Mouse (Mus musculus): Measurements from ENCODE around the gene Cenpp. TPM values are rescaled to one million over a fixed set of nuclear protein-coding genes. Genes with fewer than 3 reads are reported as not detected.

The Cenpp gene
- polyA plus RNA-seq, 1 experiment from 2014 or later = 25.8 TPM

DNA sequence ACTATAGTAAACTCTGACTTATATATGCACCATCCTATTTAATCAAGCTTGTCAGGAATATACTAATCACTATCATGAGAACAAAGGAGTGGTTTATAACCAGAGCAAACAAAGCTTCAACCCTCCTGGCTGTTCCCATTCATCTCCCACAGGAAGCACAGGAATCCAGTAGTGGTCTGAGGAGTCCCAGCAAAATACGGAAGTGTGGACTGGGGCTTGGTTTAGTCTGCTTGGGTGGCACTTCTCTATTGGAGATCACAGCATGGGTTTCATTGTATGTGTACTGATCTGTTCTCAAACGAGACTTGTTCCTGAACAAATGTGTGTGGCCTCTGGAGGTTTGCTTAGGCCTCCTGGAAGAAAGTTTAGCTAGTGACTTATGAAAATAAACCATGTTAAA, 133.8 kb downstream of the Cenpp start:
- ATAC-seq (ENCODE audit: insufficient read depth, low FRiP score, low TSS enrichment) (no peak), DNase-seq (ENCODE audit: low spot score) (no peak)
- WGBS = 36% methylated on average over 2 of the region's 2 CpGs
- no peaks in the 10 kb centered on the region for H3K27me3 ChIP-seq (ENCODE audit: control insufficient read depth, insufficient read depth, low read length)
- H3K4me2 ChIP-seq (ENCODE audit: low read depth) = no peak overlapping the region
- H3K4me1 ChIP-seq (ENCODE audit: control insufficient read depth, insufficient read depth, low read length) = no peaks in the 10 kb centered on the region
- H3K4me3 ChIP-seq (ENCODE audit: low read depth, low read length) = no peak overlapping the region
- H3K9me3 ChIP-seq (ENCODE audit: control insufficient read depth, low read length) = no peaks in the 10 kb centered on the region
- no peaks in the 10 kb centered on the region for H3K36me3 ChIP-seq (ENCODE audit: control insufficient read depth, insufficient read depth, low read length)
- no peak overlapping the region for H3K9ac ChIP-seq (ENCODE audit: low read length)
- H3K27ac ChIP-seq (ENCODE audit: low read depth, low read length) = no peak overlapping the region

- H3K9ac ChIP-seq (ENCODE audit: low read length) = no peak overlapping the region
- no peak for ATAC-seq (ENCODE audit: insufficient read depth, low FRiP score, low TSS enrichment)
- no peak for DNase-seq (ENCODE audit: low spot score)
- H3K9me3 ChIP-seq (ENCODE audit: control insufficient read depth, low read length) = no peaks in the 10 kb centered on the region
- H3K27me3 ChIP-seq (ENCODE audit: control insufficient read depth, insufficient read depth, low read length) = no peaks in the 10 kb centered on the region
- no peaks in the 10 kb centered on the region for H3K4me1 ChIP-seq (ENCODE audit: control insufficient read depth, insufficient read depth, low read length)
- H3K36me3 ChIP-seq (ENCODE audit: control insufficient read depth, insufficient read depth, low read length) = no peaks in the 10 kb centered on the region
- H3K4me3 ChIP-seq (ENCODE audit: low read depth, low read length) = no peak overlapping the region
- no peak overlapping the region for H3K27ac ChIP-seq (ENCODE audit: low read depth, low read length)
- WGBS = 61% methylated on average over 3 of the region's 3 CpGs
- H3K4me2 ChIP-seq (ENCODE audit: low read depth) = no peak overlapping the region
Measured at GRCm38 (mm10) chr13:49507176-49507575, 145.4 kb downstream of the Cenpp start.

- Histone ChIP-seq H3K9ac (ENCODE audit: low read length) (no peak overlapping the region), H3K9me3 (ENCODE audit: control insufficient read depth, low read length) (no peaks in the 10 kb centered on the region), H3K4me2 (ENCODE audit: low read depth) (no peak overlapping the region), H3K27ac (ENCODE audit: low read depth, low read length) (no peak overlapping the region), H3K4me1 (ENCODE audit: control insufficient read depth, insufficient read depth, low read length) (no peaks in the 10 kb centered on the region), H3K36me3 (ENCODE audit: control insufficient read depth, insufficient read depth, low read length) (no peaks in the 10 kb centered on the region), H3K27me3 (ENCODE audit: control insufficient read depth, insufficient read depth, low read length) (no peaks in the 10 kb centered on the region), H3K4me3 (ENCODE audit: low read depth, low read length) (no peak overlapping the region)
- 91% methylated on average over 4 of the region's 4 CpGs for WGBS
- no peak for DNase-seq (ENCODE audit: low spot score)
- no peak for ATAC-seq (ENCODE audit: insufficient read depth, low FRiP score, low TSS enrichment)
Measured at GRCm38 (mm10) chr13:49505776-49506175, 146.8 kb downstream of the Cenpp start.

DNA sequence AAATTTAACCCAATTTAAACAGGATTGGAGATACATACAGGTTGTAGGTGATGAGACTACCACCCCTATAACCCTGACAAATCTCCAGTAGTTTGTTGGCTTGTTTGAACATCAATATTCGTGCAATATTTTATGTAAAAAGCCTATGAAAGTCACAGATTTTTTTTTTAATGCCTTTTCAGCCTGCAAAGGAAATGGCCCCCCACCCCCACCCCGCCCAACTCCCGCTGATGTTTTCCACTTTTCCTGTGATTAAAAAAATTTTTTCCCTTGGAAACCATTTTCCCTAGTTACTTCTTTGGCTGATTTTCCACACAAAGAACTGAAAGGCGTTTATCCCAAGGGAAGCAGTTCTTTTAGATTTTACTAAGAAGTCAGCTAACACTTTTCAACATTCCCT, 148.1 kb downstream of the Cenpp start, which contains the start of gene Ecm2:
Gene Ecm2 (plus strand): TSS at position 301 of the 400 bp plus-strand sequence.
- WGBS = 63% methylated on average over 4 of the region's 4 CpGs
- no peak within 1 kb of the TSS for H3K9ac ChIP-seq (ENCODE audit: low read length)
- no peaks in the 10 kb centered on the region for H3K4me1 ChIP-seq (ENCODE audit: control insufficient read depth, insufficient read depth, low read length)
- DNase-seq (ENCODE audit: low spot score) (no peak), ATAC-seq (ENCODE audit: insufficient read depth, low FRiP score, low TSS enrichment) (no peak)
- H3K36me3 ChIP-seq (ENCODE audit: control insufficient read depth, insufficient read depth, low read length) = no peaks in the 10 kb centered on the region
- no peaks in the 10 kb centered on the region for H3K9me3 ChIP-seq (ENCODE audit: control insufficient read depth, low read length)
- H3K4me3 ChIP-seq (ENCODE audit: low read depth, low read length) = no peak within 1 kb of the TSS
- no peak within 1 kb of the TSS for H3K4me2 ChIP-seq (ENCODE audit: low read depth)
- no peak within 1 kb of the TSS for H3K27ac ChIP-seq (ENCODE audit: low read depth, low read length)
- no peaks in the 10 kb centered on the region for H3K27me3 ChIP-seq (ENCODE audit: control insufficient read depth, insufficient read depth, low read length)

- no peaks in the 10 kb centered on the region for H3K4me1 ChIP-seq (ENCODE audit: control insufficient read depth, insufficient read depth, low read length)
- WGBS = 78% methylated on average over 6 of the region's 6 CpGs
- H3K4me2 ChIP-seq (ENCODE audit: low read depth) = no peak within 1 kb of the TSS
- no peaks in the 10 kb centered on the region for H3K9me3 ChIP-seq (ENCODE audit: control insufficient read depth, low read length)
- H3K27me3 ChIP-seq (ENCODE audit: control insufficient read depth, insufficient read depth, low read length) = no peaks in the 10 kb centered on the region
- ATAC-seq (ENCODE audit: insufficient read depth, low FRiP score, low TSS enrichment) = no peak
- no peak within 1 kb of the TSS for H3K4me3 ChIP-seq (ENCODE audit: low read depth, low read length)
- H3K9ac ChIP-seq (ENCODE audit: low read length) = no peak within 1 kb of the TSS
- no peak for DNase-seq (ENCODE audit: low spot score)
- H3K36me3 ChIP-seq (ENCODE audit: control insufficient read depth, insufficient read depth, low read length) = no peaks in the 10 kb centered on the region
- H3K27ac ChIP-seq (ENCODE audit: low read depth, low read length) = no peak within 1 kb of the TSS
Measured at GRCm38 (mm10) chr13:49492376-49493368, 159.9 kb downstream of the Cenpp start, which contains the start of gene Tes3-ps. TSS of gene Tes3-ps (plus strand) at chr13:49493318.

DNA sequence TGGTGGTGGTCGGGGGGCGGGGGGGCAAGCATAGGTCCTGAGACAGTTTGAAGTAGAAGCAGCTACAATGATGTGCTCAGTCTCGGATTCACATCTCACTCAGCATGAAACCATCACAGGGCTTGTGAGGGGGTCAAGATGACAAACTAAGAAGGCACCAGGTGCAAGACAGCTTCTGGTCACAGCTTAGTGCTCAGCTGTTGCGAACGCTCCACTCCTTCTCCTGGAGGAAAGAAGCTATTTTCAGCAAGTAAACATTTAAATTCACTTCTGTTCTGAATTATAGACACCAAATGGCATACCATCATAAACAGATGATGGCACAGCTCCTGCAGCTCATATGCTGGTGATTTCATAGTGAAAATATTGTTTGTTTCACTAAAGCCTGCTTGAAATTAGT, 167.2 kb downstream of the Cenpp start:
- DNase-seq (ENCODE audit: low spot score) = no peak
- Histone ChIP-seq H3K4me1 (ENCODE audit: control insufficient read depth, insufficient read depth, low read length) (no peaks in the 10 kb centered on the region), H3K27me3 (ENCODE audit: control insufficient read depth, insufficient read depth, low read length) (no peaks in the 10 kb centered on the region), H3K9me3 (ENCODE audit: control insufficient read depth, low read length) (no peaks in the 10 kb centered on the region), H3K4me2 (ENCODE audit: low read depth) (no peak overlapping the region), H3K36me3 (ENCODE audit: control insufficient read depth, insufficient read depth, low read length) (no peaks in the 10 kb centered on the region), H3K9ac (ENCODE audit: low read length) (no peak overlapping the region), H3K27ac (ENCODE audit: low read depth, low read length) (no peak overlapping the region), H3K4me3 (ENCODE audit: low read depth, low read length) (no peak overlapping the region)
- no peak for ATAC-seq (ENCODE audit: insufficient read depth, low FRiP score, low TSS enrichment)
- 83% methylated on average over 5 of the region's 5 CpGs for WGBS

GRCm38 (mm10) chr13:49480551-49480950, 172.0 kb downstream of the Cenpp start:
- no peak for ATAC-seq (ENCODE audit: insufficient read depth, low FRiP score, low TSS enrichment)
- no peaks in the 10 kb centered on the region for H3K36me3 ChIP-seq (ENCODE audit: control insufficient read depth, insufficient read depth, low read length)
- no peak overlapping the region for H3K27ac ChIP-seq (ENCODE audit: low read depth, low read length)
- no peak overlapping the region for H3K9ac ChIP-seq (ENCODE audit: low read length)
- H3K9me3 ChIP-seq (ENCODE audit: control insufficient read depth, low read length) = no peaks in the 10 kb centered on the region
- WGBS = 69% methylated on average over 5 of the region's 5 CpGs
- H3K27me3 ChIP-seq (ENCODE audit: control insufficient read depth, insufficient read depth, low read length) = no peaks in the 10 kb centered on the region
- DNase-seq (ENCODE audit: low spot score) = no peak
- H3K4me3 ChIP-seq (ENCODE audit: low read depth, low read length) = no peak overlapping the region
- no peaks in the 10 kb centered on the region for H3K4me1 ChIP-seq (ENCODE audit: control insufficient read depth, insufficient read depth, low read length)
- H3K4me2 ChIP-seq (ENCODE audit: low read depth) = no peak overlapping the region

DNA sequence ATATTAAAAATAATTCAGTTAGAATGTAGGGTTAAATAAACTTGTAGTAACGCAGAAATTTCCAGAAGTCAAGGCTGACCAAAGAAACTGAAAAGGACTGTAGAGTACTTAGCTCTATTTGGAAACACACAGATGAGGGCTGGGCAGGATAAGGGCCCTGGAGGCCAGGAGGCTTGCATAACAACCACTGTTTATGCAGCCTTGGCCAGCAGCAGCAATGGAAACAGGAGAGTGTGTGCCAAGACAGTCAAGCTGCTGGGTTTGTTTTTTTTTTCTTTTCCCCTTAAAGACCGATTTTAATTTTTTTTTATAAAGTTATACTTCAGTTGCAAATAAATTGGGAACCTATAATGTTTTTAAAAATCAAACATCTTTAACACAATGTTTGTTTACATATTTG, 172.5 kb downstream of the Cenpp start:
- Histone ChIP-seq H3K27me3 (ENCODE audit: control insufficient read depth, insufficient read depth, low read length) (no peaks in the 10 kb centered on the region), H3K4me1 (ENCODE audit: control insufficient read depth, insufficient read depth, low read length) (no peaks in the 10 kb centered on the region), H3K9ac (ENCODE audit: low read length) (no peak overlapping the region), H3K4me3 (ENCODE audit: low read depth, low read length) (no peak overlapping the region), H3K9me3 (ENCODE audit: control insufficient read depth, low read length) (no peaks in the 10 kb centered on the region), H3K36me3 (ENCODE audit: control insufficient read depth, insufficient read depth, low read length) (no peaks in the 10 kb centered on the region), H3K27ac (ENCODE audit: low read depth, low read length) (no peak overlapping the region), H3K4me2 (ENCODE audit: low read depth) (no peak overlapping the region)
- ATAC-seq (ENCODE audit: insufficient read depth, low FRiP score, low TSS enrichment) (no peak), DNase-seq (ENCODE audit: low spot score) (no peak)
- WGBS = 82% methylated on average over 2 of the region's 2 CpGs

DNA sequence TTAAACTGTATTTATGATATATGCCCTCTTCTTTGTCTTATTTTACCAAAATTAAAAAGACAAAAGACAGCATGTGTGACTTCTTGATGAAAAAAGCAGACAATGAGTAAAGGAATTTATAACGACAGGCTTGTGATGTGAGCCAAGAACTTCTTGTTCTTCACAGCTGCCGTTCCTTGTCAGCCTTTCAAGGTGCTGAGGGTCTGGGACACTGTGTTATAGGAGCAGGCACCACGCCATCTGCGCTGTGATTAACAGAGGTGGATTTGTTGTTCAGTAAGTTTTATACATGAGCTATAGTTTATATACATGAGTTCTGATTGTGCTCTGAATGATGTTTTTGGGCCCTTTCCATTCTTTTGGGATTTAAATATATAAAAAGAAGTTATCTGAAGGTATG, 173.2 kb downstream of the Cenpp start:
- no peak for DNase-seq (ENCODE audit: low spot score)
- Histone ChIP-seq H3K36me3 (ENCODE audit: control insufficient read depth, insufficient read depth, low read length) (no peaks in the 10 kb centered on the region), H3K9ac (ENCODE audit: low read length) (no peak overlapping the region), H3K9me3 (ENCODE audit: control insufficient read depth, low read length) (no peaks in the 10 kb centered on the region), H3K4me1 (ENCODE audit: control insufficient read depth, insufficient read depth, low read length) (no peaks in the 10 kb centered on the region), H3K4me2 (ENCODE audit: low read depth) (no peak overlapping the region), H3K27ac (ENCODE audit: low read depth, low read length) (no peak overlapping the region), H3K4me3 (ENCODE audit: low read depth, low read length) (no peak overlapping the region), H3K27me3 (ENCODE audit: control insufficient read depth, insufficient read depth, low read length) (no peaks in the 10 kb centered on the region)
- 85% methylated on average over 4 of the region's 4 CpGs for WGBS
- no peak for ATAC-seq (ENCODE audit: insufficient read depth, low FRiP score, low TSS enrichment)

Data from neural tube, embryonic 11.5 days (tissue).